Mouse (Mus musculus) bone marrow, adult 2 months (tissue): ENCODE results near the gene Mgat5. TPM values are rescaled to one million over a fixed set of nuclear protein-coding genes. Genes with fewer than 3 reads are reported as not detected.

Source experiments
- H3K27ac ChIP-seq: fragments of 200-500 bp; 2 replicates; pipeline ENCODE4 v1.5.1; 2012; ENCODE audit warnings: low read depth, mild to moderate bottlenecking, control low read depth, inconsistent platforms, low read length; ENCODE audit not compliant: control insufficient read depth, poor library complexity, insufficient read depth
- H3K4me1 ChIP-seq: fragments of 200-500 bp; 2 replicates; pipeline ENCODE4 v1.6.1; 2011; ENCODE audit warnings: low read length; ENCODE audit not compliant: control insufficient read depth, insufficient read depth
- H3K4me3 ChIP-seq: fragments of 200-500 bp; replicated peaks from 2 replicates; pipeline ENCODE3; 2011; ENCODE audit warnings: mild to moderate bottlenecking, low read depth, low read length, control low read depth; ENCODE audit not compliant: control insufficient read depth
- CTCF ChIP-seq: fragments of 200-500 bp; IDR thresholded peaks from 2 replicates; pipeline ENCODE4 v1.5.1; 2011; ENCODE audit warnings: low read length, control low read depth; ENCODE audit not compliant: control insufficient read depth, insufficient read depth
- POLR2A ChIP-seq: fragments of 200-500 bp; IDR thresholded peaks from 2 replicates; pipeline ENCODE4 v1.6.1; 2011; ENCODE audit warnings: low read depth, mild to moderate bottlenecking, control low read depth, low read length, borderline replicate concordance; ENCODE audit not compliant: control insufficient read depth
- whole genome bisulfite sequencing: fragments of 180-500 bp; shearing (Covaris S2); methylation state at CpG from one replicate; pipeline ENCODE4 v1.1.7; 2018; 5-methylcytosine and 5-hydroxymethylcytosine counted together
- polyA plus RNA-seq: library from polyadenylated mRNA; stranded (reverse); fragments of >200 nt; gene quantifications from 2 replicates; pipeline ENCODE4 v1.2.4, GENCODE M21; 2011; ENCODE audit warnings: low replicate concordance; ENCODE audit not compliant: missing spikeins, insufficient read depth, insufficient read length

Gene Mgat5
- polyA plus RNA-seq, 1 experiment: 9.7 TPM

GRCm38 (mm10) chr1:127498746-127499145 lies 293.9 kb downstream of the Mgat5 start:
- TF ChIP-seq POLR2A (no peak), CTCF (no peak)
- Histone ChIP-seq H3K27ac (no peak overlapping the region), H3K4me1 (peaks cover 2% of the 10 kb centered on the region; the same call in 1 of the 2 replicates), H3K4me3 (no peak overlapping the region)
- 66% methylated on average over 9 of the region's 9 CpGs for WGBS

GRCm38 (mm10) chr1:127500219-127500618 lies 295.4 kb downstream of the Mgat5 start:
- no peak for TF ChIP-seq POLR2A
- peak; percentile 84 for TF ChIP-seq CTCF
- Histone ChIP-seq H3K4me3 (no peak overlapping the region), H3K4me1 (peaks cover 2% of the 10 kb centered on the region; the same call in 1 of the 2 replicates), H3K27ac (no peak overlapping the region)
- whole genome bisulfite sequencing: 9% methylated on average over 8 of the region's 8 CpGs

- H3K4me3 ChIP-seq: no peak overlapping the region
- peaks cover 2% of the 10 kb centered on the region; the same call in 1 of the 2 replicates for H3K4me1 ChIP-seq
- TF ChIP-seq CTCF (no peak), POLR2A (no peak)
- no peak overlapping the region for H3K27ac ChIP-seq
- WGBS: 69% methylated on average over 17 of the region's 17 CpGs
Measured at GRCm38 (mm10) chr1:127500701-127501100, 295.9 kb downstream of the Mgat5 start.

- WGBS: 80% methylated on average over 10 of the region's 10 CpGs
- no peak overlapping the region for H3K27ac ChIP-seq
- H3K4me1 ChIP-seq: peaks cover 3% of the 10 kb centered on the region
Measured at GRCm38 (mm10) chr1:127507042-127507650, 302.3 kb downstream of the Mgat5 start.

GRCm38 (mm10) chr1:127508067-127508739 lies 303.4 kb downstream of the Mgat5 start:
- Histone ChIP-seq H3K4me1 (peaks cover 4% of the 10 kb centered on the region), H3K4me3 (no peak overlapping the region), H3K27ac (no peak overlapping the region)
- WGBS: 80% methylated on average over 16 of the region's 16 CpGs
- TF ChIP-seq CTCF: no peak
- no peak for TF ChIP-seq POLR2A

More at GRCm38 (mm10) chr1:127507042-127507650, 302.3 kb downstream of the Mgat5 start:
- no peak for TF ChIP-seq POLR2A
- TF ChIP-seq CTCF: no peak
- H3K4me3 ChIP-seq: no peak overlapping the region

- H3K27ac ChIP-seq: no peak overlapping the region
- peaks cover 4% of the 10 kb centered on the region for H3K4me1 ChIP-seq
- no peak overlapping the region for H3K4me3 ChIP-seq
- 80% methylated on average over 8 of the region's 8 CpGs for WGBS
- TF ChIP-seq POLR2A (no peak), CTCF (no peak)
Measured at GRCm38 (mm10) chr1:127508921-127509320, 304.1 kb downstream of the Mgat5 start.

- TF ChIP-seq POLR2A: no peak
- TF ChIP-seq CTCF: no peak
- 69% methylated on average over 6 of the region's 6 CpGs for WGBS
- Histone ChIP-seq H3K4me3 (no peak overlapping the region), H3K4me1 (peaks cover 8% of the 10 kb centered on the region), H3K27ac (no peak overlapping the region)
Measured at GRCm38 (mm10) chr1:127511362-127511761, 306.5 kb downstream of the Mgat5 start.

- TF ChIP-seq POLR2A: no peak
- no peak for TF ChIP-seq CTCF
- Histone ChIP-seq H3K27ac (peak overlapping the region; percentile 96), H3K4me1 (peaks cover 8% of the 10 kb centered on the region), H3K4me3 (no peak overlapping the region)
- 8% methylated on average over 6 of the region's 6 CpGs for WGBS
Measured at GRCm38 (mm10) chr1:127512709-127513108, 307.9 kb downstream of the Mgat5 start.
